Mouse (Mus musculus): ENCODE results near the gene Asphd2. TPM values are rescaled to one million over a fixed set of nuclear protein-coding genes. Genes with fewer than 3 reads are reported as not detected.

The Asphd2 gene
- total RNA-seq, 2 experiments from 2014 or later: 1.4 to 1.6 TPM

- DNase-seq: peak; percentile 43
Measured at GRCm38 (mm10) chr5:112346211-112346965, 48.3 kb downstream of the Asphd2 start.

GRCm38 (mm10) chr5:112344092-112344960, 50.3 kb downstream of the Asphd2 start:
- DNase-seq: no peak

GRCm38 (mm10) chr5:112343205-112343595, 51.5 kb downstream of the Asphd2 start:
- no peak for DNase-seq

GRCm38 (mm10) chr5:112342463-112343204, 52.0 kb downstream of the Asphd2 start, which contains the start of the genes Srrd and Hps4:
Srrd (minus strand) TSS chr5:112343040.
Hps4 (plus strand) TSS chr5:112343083.
- DNase-seq: peak; percentile 92

GRCm38 (mm10) chr5:112339215-112339614, 55.5 kb downstream of the Asphd2 start:
- no peak for DNase-seq

- no peak for DNase-seq
Measured at GRCm38 (mm10) chr5:112337004-112337403, 57.7 kb downstream of the Asphd2 start.

DNA sequence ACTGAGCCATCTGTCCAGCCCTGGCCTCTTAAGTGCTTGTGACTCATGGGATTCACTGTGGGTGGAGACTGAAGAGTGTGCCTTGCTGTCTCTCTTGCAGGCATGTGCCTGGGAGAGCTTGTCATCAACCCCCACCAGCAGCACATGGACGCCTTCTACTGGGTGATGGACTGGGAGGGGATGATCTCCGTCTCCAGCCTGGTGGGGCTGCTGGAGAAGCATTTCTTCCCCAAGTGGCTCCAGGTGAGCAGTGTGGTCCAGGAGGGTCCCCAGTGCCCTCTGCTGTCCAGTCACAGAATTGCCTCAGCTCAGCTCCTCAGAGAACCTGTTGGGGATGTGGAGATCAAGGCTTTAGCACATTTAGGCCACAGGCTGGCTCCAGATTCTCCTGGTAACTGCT, 59.2 kb downstream of the Asphd2 start:
- peak; percentile 74 for DNase-seq

Other genes starting within 250 kb of the Asphd2 start
- gene Cryba4, start 142.3 kb downstream of the Asphd2 start, total RNA-seq (2021): 1 to 10 TPM; 1.7 to 2.3 TPM
- gene Crybb1, start 139.1 kb downstream of the Asphd2 start, total RNA-seq (2021): not detected
- 10 to 100 TPM; 44.4 to 45.6 TPM for gene Tpst2, start 118.2 kb downstream of the Asphd2 start, total RNA-seq (2021)
- gene Tfip11, start 68.5 kb downstream of the Asphd2 start, total RNA-seq (2021): 10 to 100 TPM; 20.3 to 20.5 TPM
- gene Srrd, start 51.8 kb downstream of the Asphd2 start, total RNA-seq (2021): 10 to 100 TPM; 11.5 to 14.6 TPM
- gene Hps4, start 51.8 kb downstream of the Asphd2 start, total RNA-seq (2021): 10 to 100 TPM; 14.4 to 15.5 TPM
- under 1 TPM in 1 of 2 experiments, not detected in 1; 0.11 TPM for gene Gm6583, start 38.8 kb downstream of the Asphd2 start, total RNA-seq (2021)
- gene Gm6588, start 54.6 kb upstream of the Asphd2 start, total RNA-seq (2021): not detected
- gene Sez6l, start 182.3 kb upstream of the Asphd2 start, total RNA-seq (2021): under 1 TPM; 0.52 TPM